Mouse (Mus musculus): ENCODE results near the gene Ccdc74a.

Ccdc74a gene

GRCm38 (mm10) chr16:17642311-17642710, 4.0 kb upstream of the Ccdc74a start:
- DNase-seq, result no peak

GRCm38 (mm10) chr16:17643437-17643990, 2.8 kb upstream of the Ccdc74a start:
- no peak for DNase-seq

GRCm38 (mm10) chr16:17647156-17647555, 886 bp downstream of the Ccdc74a start:
- DNase-seq, result no peak

- DNase-seq, result no peak
These were observed 1.5 kb downstream of the Ccdc74a start for GRCm38 (mm10) chr16:17647566-17648340.

GRCm38 (mm10) chr16:17649925-17650605, 3.8 kb downstream of the Ccdc74a start:
- DNase-seq, result no peak

GRCm38 (mm10) chr16:17650711-17651110, 4.4 kb downstream of the Ccdc74a start:
- no peak for DNase-seq

GRCm38 (mm10) chr16:17652607-17653006, 6.3 kb downstream of the Ccdc74a start:
- no peak for DNase-seq

GRCm38 (mm10) chr16:17653601-17654000, 7.3 kb downstream of the Ccdc74a start:
- DNase-seq, result no peak

GRCm38 (mm10) chr16:17654188-17654795, 8.0 kb downstream of the Ccdc74a start:
- DNase-seq, result no peak

GRCm38 (mm10) chr16:17656212-17656871, 10.1 kb downstream of the Ccdc74a start:
- DNase-seq, result no peak

GRCm38 (mm10) chr16:17665568-17665967, 19.3 kb downstream of the Ccdc74a start:
- DNase-seq, result no peak

- no peak for DNase-seq
These were observed 23.6 kb downstream of the Ccdc74a start for GRCm38 (mm10) chr16:17669886-17670285.

- DNase-seq, result no peak
These were observed 48.6 kb downstream of the Ccdc74a start for GRCm38 (mm10) chr16:17694860-17695259.

Measured in right cerebral cortex, postnatal 25 days (tissue).